ENCODE assay signal across 8 mouse cellular contexts in genomic region chrX:133981231-133982002, GRCm38 (mm10). TPM values are rescaled to one million over a fixed set of nuclear protein-coding genes. Genes with fewer than 3 reads are reported as not detected.
A peak's percentile ranks its signal among the peaks of the same experiment; 100 is the strongest.
DNase-seq lines count a peak whose midpoint lies in the region; ATAC-seq and TF ChIP-seq lines count a peak whose summit lies in the region.

Sytl4 (minus strand) TSS chrX:133981812.

- peak within 1 kb of the TSS; percentile 52 for H3K4me3 ChIP-seq in embryonic facial prominence, embryonic 13.5 days
- H3K4me3 ChIP-seq in heart, embryonic 15.5 days = peak within 1 kb of the TSS; percentile 59
- H3K4me3 ChIP-seq in stomach, embryonic 15.5 days (replicated peaks) = peak within 1 kb of the TSS; percentile 51
- no peak within 1 kb of the TSS for H3K4me3 ChIP-seq in thymus, adult 2 months (ENCODE audit: control insufficient read depth, insufficient read depth, low read length)

- no peaks in the 10 kb centered on the region for H3K36me3 ChIP-seq in embryonic facial prominence, embryonic 13.5 days
- no peaks in the 10 kb centered on the region for H3K36me3 ChIP-seq in heart, embryonic 15.5 days
- H3K36me3 ChIP-seq in stomach, embryonic 15.5 days = no peaks in the 10 kb centered on the region
- no peaks in the 10 kb centered on the region for H3K36me3 ChIP-seq in thymus, adult 2 months (ENCODE audit: control insufficient read depth, insufficient read depth, low read length)

- H3K27me3 ChIP-seq in embryonic facial prominence, embryonic 13.5 days = peaks cover 47% of the 10 kb centered on the region
- no peaks in the 10 kb centered on the region for H3K27me3 ChIP-seq in heart, embryonic 15.5 days
- H3K27me3 ChIP-seq in stomach, embryonic 15.5 days (replicated peaks) = no peaks in the 10 kb centered on the region
- H3K27me3 ChIP-seq in thymus, adult 2 months (ENCODE audit: control insufficient read depth, insufficient read depth, low read length) = no peaks in the 10 kb centered on the region; the same call in 1 of the 2 replicates

- no peaks in the 10 kb centered on the region for H3K4me1 ChIP-seq in embryonic facial prominence, embryonic 13.5 days
- H3K4me1 ChIP-seq in heart, embryonic 15.5 days (replicated peaks) = no peaks in the 10 kb centered on the region
- no peaks in the 10 kb centered on the region for H3K4me1 ChIP-seq in stomach, embryonic 15.5 days
- H3K4me1 ChIP-seq in thymus, adult 2 months (replicated peaks; ENCODE audit: control insufficient read depth, insufficient read depth, low read length) = no peaks in the 10 kb centered on the region

- no peak for TF ChIP-seq POLR2A in thymus, adult 2 months (IDR thresholded peaks at IDR 0.05; ENCODE audit: control insufficient read depth, extremely low read depth, insufficient read depth, low read length, poor library complexity)

- DNase-seq in adrenal gland, adult 2 months = peak; percentile 57
- DNase-seq in kidney, postnatal 10 days = peak; percentile 60
- DNase-seq in lung, postnatal 36 days = peak; percentile 41
- no peak for DNase-seq in frontal cortex, postnatal 36 days (ENCODE audit: low spot score in 2 of 2)
- no peak for DNase-seq in thymus, adult 2 months

- WGBS in embryonic facial prominence, embryonic 13.5 days = 25% methylated on average over 29 of the region's 29 CpGs
- 12% methylated on average over 29 of the region's 29 CpGs for WGBS in heart, embryonic 15.5 days
- WGBS in stomach, embryonic 15.5 days = 16% methylated on average over 29 of the region's 29 CpGs
- 11% methylated on average over 27 of the region's 29 CpGs for WGBS in thymus, adult 2 months

- H3K27ac ChIP-seq in embryonic facial prominence, embryonic 13.5 days = no peak within 1 kb of the TSS
- no peak within 1 kb of the TSS for H3K27ac ChIP-seq in heart, embryonic 15.5 days
- no peak within 1 kb of the TSS for H3K27ac ChIP-seq in stomach, embryonic 15.5 days
- no peak within 1 kb of the TSS for H3K27ac ChIP-seq in thymus, adult 2 months (ENCODE audit: control insufficient read depth, insufficient read depth, low read length)

- ATAC-seq in embryonic facial prominence, embryonic 13.5 days (ENCODE audit: insufficient number of reproducible peaks, insufficient read depth, low FRiP score, low TSS enrichment, low read depth) = no peak
- ATAC-seq in heart, embryonic 15.5 days (replicated peaks; ENCODE audit: insufficient number of reproducible peaks, insufficient read depth, low FRiP score, low read depth) = peak; percentile 47
- ATAC-seq in stomach, embryonic 15.5 days (ENCODE audit: insufficient read depth, low FRiP score, low read depth) = peak; percentile 73

- no peaks in the 10 kb centered on the region for H3K9me3 ChIP-seq in embryonic facial prominence, embryonic 13.5 days
- no peaks in the 10 kb centered on the region for H3K9me3 ChIP-seq in heart, embryonic 15.5 days (replicated peaks)
- no peaks in the 10 kb centered on the region for H3K9me3 ChIP-seq in stomach, embryonic 15.5 days

- H3K9ac ChIP-seq in embryonic facial prominence, embryonic 13.5 days = peak within 1 kb of the TSS; percentile 64
- peak within 1 kb of the TSS; percentile 58 for H3K9ac ChIP-seq in heart, embryonic 15.5 days
- peak within 1 kb of the TSS; percentile 25; the same call in 1 of the 2 replicates for H3K9ac ChIP-seq in stomach, embryonic 15.5 days

- no peak for TF ChIP-seq CTCF in thymus, adult 2 months (IDR thresholded peaks at IDR 0.05; ENCODE audit: borderline replicate concordance, control insufficient read depth, extremely low read depth, insufficient read depth, low read length, poor library complexity)

- H3K4me2 ChIP-seq in embryonic facial prominence, embryonic 13.5 days = peak within 1 kb of the TSS; percentile 71
- peak within 1 kb of the TSS; percentile 79 for H3K4me2 ChIP-seq in heart, embryonic 15.5 days
- H3K4me2 ChIP-seq in stomach, embryonic 15.5 days = peak within 1 kb of the TSS; percentile 63

RNA-seq across cellular contexts. Expression of gene Sytl4, which starts in this region (rescaled TPM):
- total RNA-seq in adrenal gland, adult 2 months (2021) = 10 to 100 TPM; 12.7 to 16.0 TPM
- 0.73 and 0.96 TPM in 2 replicates for polyA plus RNA-seq in adrenal gland, adult 2 months (2012; rRNA removed)
- polyA plus RNA-seq in embryonic facial prominence, embryonic 13.5 days (2015; fragmentation: Nextera tagmentation; extraction: Ambion mirVana) = 3.1 and 5.4 TPM in 2 replicates
- polyA plus RNA-seq in heart, embryonic 15.5 days (2015; fragmentation: Nextera tagmentation; extraction: Ambion mirVana) = 2.2 and 4.4 TPM in 2 replicates
- polyA plus RNA-seq in stomach, embryonic 15.5 days (2015; fragmentation: Nextera tagmentation; extraction: Ambion mirVana) = 5.7 and 5.9 TPM in 2 replicates
- 0.27 and 0.37 TPM in 2 replicates for polyA plus RNA-seq in thymus, adult 2 months (2012; rRNA removed)

Comparison
In these comparisons a context has a peak if more than half of its experiments do, and no peak if none do; other contexts are left out.
1. DNase-seq: peak in adrenal gland, adult 2 months (single experiment), kidney, postnatal 10 days (single experiment) and lung, postnatal 36 days (single experiment); none in frontal cortex, postnatal 36 days (0 of 2) and thymus, adult 2 months (single experiment).
2. Peak in every context shown above with its lines, with median percentiles within 50 percentile points of each other: H3K4me2 ChIP-seq and H3K9ac ChIP-seq.